Mouse (Mus musculus) colon, adult 2 months (tissue): ENCODE measurements around the gene Cypt1. TPM values are rescaled to one million over a fixed set of nuclear protein-coding genes. Genes with fewer than 3 reads are reported as not detected.

Experiments used
- polyA plus RNA-seq: library from polyadenylated mRNA; depleted of rRNA; stranded (reverse); fragments of >200 nt; gene quantifications from 2 replicates; pipeline ENCODE4 v1.2.3, GENCODE M21; 2012; rRNA removed

Cypt1 gene
- not detected in 2 replicates for polyA plus RNA-seq

DNA sequence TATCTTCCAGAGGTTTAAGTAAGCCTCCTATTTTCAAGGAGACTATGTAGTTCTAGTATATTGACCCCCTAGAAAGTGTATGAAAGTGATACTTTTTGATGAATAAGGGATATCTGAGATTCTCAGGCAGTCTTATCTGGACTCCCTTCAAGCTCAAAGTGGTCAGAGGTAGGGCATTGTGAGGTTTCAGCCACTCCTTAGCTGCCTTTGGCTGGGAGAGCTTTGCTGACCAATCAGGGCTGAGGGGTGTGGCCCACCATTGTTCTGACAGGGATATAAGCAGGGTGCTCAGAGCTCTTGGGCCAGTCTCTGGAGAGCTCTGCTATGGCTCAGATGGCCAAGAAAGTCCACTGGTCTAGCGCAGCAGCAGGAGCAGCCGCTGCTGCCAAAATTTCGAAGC, at the start of gene Cypt1:
Gene Cypt1, plus strand, starts transcription at position 301 of the 400 bp plus-strand sequence.

Other genes with a start within 250 kb of the Cypt1 start
- 20.1 and 27.6 TPM in 2 replicates for gene Maoa, start 96.8 kb downstream of the Cypt1 start, polyA plus RNA-seq